Mouse (Mus musculus): ENCODE measurements at regions not wholly inside any gene's neighbourhood (a gene's known extent, or its start where the extent isn't known, plus 50 kb on each side); places are given as distances from the start of the nearest gene placed in this dataset.
A peak's percentile ranks its signal among the peaks of the same experiment; 100 is the strongest.

- DNase-seq, result peak; percentile 29
- intact Hi-C loops (cut with DNase I), result loop anchor here (10.0 kb wide), 1 partner anchor 166 kb away; no protein-coding TSS in a partner anchor
These were observed 59.9 kb upstream of the Tmpo start for GRCm38 (mm10) chr10:91240856-91241610.

- no peak for DNase-seq
- intact Hi-C loops (cut with DNase I), result loop anchor here (10.0 kb wide), 1 partner anchor 166 kb away; no protein-coding TSS in a partner anchor
These were observed 59.2 kb upstream of the Tmpo start for GRCm38 (mm10) chr10:91240320-91240719.

GRCm38 (mm10) chr10:91236844-91237243, 55.7 kb upstream of the Tmpo start:
- intact Hi-C loops (cut with DNase I), result loop anchor here (5.0 kb wide), 1 partner anchor 65 kb away; no protein-coding TSS in a partner anchor
- no peak for DNase-seq

- intact Hi-C loops (cut with DNase I), result loop anchor here (5.0 kb wide), 1 partner anchor 62 kb away; no protein-coding TSS in a partner anchor
- no peak for DNase-seq
These were observed 53.6 kb upstream of the Tmpo start for GRCm38 (mm10) chr10:91234709-91235108.
